Mouse (Mus musculus) neural tube, embryonic 10.5 days (tissue): ENCODE results near the gene Samd4b.

Experiments
- DNase-seq: peaks from one replicate; pipeline ENCODE4 v3.0.0-alpha.2; 2017; ENCODE audit warnings: low spot score; ENCODE audit errors: extremely low spot score

The Samd4b gene

DNA sequence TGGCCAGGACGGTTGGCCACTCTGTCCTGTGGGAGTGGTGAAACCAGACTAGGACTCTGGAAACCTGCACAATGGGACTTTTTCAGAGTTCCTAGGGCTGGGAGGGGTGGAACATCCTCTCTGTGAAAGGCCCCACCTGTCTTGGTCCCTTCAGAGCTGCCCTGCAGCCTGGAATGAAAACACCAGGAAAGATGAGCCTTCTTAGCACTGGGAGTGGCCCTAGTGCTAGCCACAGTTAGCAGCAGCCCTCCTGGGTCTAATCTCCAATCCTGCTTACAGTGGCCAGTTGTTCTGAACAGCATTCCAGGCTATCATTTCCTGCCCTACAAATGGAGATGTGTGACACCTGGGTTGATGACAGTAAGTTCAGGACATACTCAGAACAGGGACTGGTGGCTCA is 6.1 kb downstream of the Samd4b start:
- DNase-seq, result no peak

DNA sequence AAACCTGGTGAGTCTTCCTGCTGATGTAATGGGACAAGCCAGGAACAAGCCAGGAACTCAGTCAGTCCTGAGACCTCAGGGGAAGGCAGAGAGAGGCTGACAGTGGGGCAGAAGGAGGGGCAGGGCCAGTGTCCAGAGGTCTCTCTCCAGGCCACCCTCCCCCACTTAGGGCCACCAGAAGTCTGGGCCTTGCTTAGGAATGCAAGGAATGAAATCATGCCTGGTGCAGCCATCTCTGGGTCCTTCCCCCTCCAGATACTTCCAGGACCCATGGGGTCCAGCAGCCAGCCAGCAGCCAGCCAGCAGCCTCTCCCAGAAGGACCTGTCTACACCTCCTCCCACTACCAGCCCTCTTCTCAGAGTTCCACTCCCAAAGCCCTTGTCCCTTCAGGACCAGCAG is 10.3 kb downstream of the Samd4b start:
- DNase-seq, result no peak

DNA sequence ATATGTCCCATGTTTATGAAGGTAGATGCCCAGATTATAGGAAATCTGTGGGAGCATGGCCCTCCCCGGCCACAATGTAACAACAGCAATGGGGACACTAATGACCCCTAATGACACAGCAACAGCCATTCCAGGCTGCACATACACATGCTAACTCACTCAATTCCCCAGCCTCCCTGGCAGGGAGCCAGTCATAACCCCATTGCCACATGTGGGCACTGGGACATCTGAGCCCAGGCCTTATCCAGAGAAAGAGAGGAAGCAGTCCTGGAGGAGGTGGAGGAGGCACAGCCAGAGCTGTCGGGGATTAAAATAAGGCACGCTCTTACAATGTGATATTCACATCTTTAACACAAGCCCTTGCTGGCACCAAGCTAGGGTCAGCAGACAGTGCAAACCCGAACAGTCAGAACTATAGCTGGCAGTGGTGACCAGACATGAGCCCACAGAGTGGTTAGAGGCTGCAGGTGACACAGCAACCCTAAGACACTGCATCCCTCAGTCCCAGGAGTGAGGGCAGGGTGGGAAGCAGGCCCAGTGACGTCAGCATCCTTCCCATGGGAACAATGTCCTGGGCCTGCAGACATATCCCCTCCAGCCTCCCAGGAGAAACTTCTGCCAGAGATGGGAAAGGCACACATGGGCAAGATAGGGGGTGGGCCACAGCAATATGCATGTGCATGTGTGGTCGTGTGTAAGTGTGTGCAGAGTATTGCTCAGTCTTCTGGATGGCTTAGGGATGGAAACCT is 11.1 kb downstream of the Samd4b start:
- DNase-seq, result no peak

DNA sequence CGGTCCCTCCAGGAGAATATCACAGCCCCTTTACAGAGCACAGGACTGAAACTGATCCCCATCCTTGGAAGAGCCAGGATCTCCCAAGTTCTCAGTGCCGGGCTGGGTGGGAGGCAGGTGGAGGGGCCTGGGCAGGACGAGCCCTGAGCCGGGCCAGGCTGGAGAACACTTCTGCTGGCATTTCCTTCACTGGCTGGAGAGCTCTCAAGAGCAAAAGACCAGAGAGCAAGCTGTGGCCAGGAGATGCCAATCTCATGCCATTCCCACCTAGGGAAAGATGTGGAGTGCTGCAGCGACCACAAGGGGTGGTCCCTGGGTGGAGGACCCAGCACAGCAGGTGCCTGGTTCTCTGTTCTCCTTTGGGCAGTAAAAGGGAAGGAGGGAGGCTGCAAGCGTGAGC is 12.9 kb downstream of the Samd4b start:
- DNase-seq, result no peak

DNA sequence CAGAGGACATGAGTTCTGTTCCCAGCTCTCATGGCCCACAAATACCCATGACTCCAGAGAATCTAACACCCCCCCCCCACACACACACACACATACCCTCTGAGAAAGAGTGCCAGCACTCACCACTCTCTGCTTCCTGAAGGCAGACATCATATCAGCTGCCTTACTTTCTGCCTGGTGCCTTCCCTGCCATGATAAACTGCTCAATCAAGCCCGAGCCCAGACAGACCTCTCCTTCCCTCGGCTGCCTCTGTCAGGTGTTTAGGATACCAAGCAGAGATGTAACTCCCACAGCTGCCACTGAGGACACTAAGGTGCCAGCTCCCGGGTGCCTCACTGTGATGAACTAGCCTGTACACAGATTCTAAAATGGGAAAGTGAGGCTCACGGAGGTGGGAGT is 13.5 kb downstream of the Samd4b start:
- no peak for DNase-seq

DNA sequence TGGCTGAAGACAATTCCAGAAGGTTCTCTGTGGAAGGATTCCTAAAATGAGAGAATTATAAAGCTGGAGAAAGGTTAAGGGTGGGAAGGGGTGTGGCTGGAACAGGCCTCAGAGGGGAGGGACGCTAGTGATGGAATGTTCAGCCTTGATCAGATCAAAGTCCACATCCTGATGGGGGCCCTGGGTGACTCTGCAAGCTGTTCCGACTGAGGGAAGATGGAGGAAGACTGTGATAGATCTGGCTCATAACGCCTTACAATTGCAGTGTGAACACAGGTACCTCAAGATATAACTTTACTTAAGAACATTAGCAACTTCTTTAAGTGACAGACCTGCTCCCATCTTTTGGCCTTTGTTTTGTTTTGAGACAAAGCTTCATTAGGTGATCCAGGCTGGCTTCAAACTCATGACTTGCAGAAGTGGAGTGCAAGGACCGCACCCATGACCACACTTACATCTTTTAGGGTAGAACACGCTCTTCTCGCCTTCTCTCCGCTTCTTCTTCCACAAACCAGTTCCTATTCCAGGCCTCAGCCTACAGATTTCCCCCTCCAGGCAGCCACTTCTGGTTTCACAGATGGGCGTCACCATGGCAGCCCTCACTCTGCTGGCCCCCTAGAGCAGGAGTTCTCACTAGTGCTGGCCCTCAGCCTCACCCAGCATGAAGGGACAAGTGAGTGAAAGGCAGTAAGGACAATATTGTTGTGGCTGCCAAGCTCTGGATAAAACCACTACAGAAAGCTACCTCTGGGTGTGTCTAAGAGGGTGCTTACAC is 14.2 kb downstream of the Samd4b start:
- DNase-seq, result no peak

DNA sequence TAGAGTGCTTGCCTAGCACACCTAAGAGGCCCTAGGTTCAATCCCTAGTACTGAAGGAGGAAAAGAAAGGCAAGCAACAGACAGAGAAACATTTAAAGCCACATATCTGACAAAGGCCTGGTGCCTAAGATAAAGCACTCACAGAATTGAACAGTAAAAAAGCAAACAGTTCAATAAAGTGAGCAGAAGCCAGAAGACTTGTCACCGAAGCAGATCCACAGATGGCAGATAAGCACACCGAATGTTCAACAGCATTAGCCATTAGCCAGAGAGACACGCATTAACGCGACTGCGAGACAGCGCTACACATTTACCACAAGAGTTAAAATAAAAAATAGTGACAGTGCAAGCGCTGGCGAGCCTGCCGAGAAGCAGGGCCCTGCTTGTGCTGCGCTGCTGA is 15.1 kb downstream of the Samd4b start:
- no peak for DNase-seq

DNA sequence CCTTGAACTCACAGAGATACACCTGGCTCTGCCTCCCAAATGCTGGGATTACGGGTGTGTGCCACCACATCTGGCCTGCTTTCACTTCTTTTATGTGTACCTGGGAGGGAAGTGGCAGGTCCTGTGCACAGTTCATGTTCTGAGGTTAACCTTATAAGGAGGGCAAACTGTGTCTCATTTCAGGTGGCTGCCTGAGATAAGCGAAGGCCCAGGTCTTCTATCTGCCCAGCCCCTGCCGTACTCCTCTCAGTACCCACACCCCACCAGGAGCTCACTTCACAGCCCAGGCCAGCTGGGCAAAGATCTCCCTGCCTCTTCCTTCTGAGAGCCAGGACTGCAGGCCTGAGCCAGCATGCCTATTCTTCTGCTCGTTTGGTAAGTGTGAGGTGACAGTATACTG is 16.2 kb downstream of the Samd4b start:
- DNase-seq, result no peak

DNA sequence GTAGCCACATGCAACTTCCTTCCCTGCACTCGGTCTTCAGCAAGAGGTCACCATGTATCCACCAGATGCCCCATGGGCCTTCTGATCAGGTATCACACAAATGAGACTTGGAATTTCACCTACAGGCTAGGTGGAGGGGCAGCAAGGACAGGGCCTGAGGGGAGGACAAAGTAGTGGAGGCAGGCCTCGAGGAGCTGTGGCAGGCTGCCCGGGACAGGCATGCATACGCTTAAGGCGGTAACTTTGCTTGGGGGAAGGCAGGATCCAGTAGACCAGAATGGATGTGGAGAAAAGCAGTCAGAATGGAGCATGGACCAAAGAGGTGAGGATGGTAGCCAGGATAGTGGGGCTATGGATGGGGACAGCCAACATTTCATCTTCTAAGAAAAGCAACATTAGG is 18.1 kb downstream of the Samd4b start:
- no peak for DNase-seq

DNA sequence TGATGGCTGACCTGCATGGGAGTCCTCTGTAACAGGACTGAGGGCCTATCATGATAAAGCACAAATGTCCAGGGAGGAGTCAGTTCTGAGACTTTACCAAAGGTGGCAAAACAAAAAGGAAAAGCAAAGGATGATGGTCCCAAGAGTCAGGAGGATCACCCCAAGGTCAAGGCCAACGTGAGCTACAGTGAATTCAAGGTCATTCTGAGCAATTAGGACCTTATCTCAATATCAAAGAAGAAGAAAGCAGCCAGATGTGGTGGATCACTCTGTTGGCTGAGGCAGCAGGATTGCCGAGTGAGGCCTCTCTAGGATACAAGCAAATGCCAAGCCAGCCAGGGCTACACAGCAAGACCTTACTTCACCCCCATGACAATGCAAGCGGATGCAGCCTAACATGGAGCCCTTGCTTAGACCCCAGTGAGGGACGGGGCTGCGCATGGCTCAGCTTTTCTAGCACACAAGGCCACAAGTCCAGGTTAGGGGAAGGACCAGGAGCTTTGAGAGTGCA is 19.3 kb downstream of the Samd4b start:
- no peak for DNase-seq

DNA sequence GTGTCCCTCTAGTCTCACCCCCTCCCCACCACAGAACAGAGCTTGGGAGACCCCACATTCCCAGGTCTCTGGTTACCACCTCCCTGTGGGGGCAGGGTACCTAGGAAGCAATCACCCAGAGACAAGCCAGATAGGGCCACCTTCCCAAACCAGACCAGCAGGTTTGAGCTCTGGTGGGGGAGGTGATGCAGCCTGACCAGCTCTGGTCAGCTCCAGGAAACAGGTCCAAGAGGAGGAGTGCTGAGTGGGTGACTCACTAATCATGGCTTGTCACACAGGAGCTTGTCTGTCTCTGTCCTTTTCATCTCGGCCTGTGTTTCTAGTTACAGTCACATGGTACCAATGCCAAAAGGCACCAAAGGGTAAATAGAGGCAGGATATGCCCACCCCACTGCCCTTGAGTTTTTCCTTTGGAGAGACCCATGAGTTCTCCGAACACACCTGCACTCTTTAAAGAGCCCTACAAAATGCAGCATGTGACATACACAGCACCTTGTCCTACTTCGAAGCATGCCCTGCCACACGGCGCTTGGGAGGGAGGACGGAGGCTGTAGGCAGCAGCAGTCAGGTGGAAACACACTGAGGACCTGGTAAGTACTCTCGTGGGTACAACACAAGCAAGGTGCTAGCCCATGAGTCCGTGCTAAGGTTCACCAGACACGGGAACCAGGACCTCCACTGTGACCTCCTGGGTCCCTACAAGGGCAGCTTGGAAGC is 20.0 kb downstream of the Samd4b start:
- DNase-seq, result no peak

DNA sequence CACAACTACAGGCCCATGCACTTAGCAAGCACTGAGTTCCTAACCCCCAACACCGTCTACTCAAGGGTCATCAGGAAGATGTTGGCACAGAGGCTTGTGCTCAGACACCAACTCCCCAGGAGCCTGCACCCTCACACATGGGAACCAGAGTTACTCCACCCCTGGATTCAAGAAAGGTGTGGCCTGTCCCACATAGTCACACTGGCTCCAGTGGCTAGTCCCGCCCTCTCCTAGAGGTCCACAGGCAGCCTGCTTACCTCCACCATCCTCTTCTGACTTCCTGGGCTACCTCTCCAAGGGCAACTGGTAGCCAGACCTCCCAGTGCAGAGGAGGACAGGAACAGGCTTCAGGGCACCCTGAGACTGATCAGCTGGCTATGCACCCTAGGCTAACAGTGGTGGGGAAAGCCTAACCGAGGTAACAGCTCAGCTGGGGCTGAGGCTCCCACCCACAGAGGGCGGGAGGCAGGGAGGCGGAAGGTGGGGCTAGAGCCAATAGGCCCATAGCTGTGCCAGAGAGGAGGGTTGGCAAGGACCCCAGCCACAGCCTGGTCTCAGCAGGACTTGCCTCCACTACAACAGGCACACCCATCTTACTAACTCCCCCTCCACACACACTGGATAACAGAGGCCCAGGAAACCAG is 21.6 kb downstream of the Samd4b start:
- DNase-seq, result no peak

DNA sequence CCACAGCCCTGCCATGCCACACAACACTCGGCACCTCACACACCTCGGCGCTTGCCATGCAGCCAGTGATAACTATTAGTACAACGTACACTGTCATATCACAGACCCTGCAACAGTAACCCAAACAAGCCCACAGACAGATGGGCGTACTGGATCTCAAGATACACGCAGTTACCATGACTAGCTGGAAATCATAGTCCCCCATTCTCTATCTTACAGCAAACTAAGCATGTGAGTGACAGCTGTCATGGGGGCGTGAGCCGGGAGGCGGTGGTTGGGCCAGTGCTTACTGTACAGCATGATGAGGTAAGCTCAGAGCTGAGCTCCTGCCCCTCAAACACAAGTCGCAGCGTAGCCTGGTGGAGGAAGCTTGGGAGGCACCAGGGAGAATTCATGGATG is 22.3 kb downstream of the Samd4b start:
- DNase-seq, result no peak

DNA sequence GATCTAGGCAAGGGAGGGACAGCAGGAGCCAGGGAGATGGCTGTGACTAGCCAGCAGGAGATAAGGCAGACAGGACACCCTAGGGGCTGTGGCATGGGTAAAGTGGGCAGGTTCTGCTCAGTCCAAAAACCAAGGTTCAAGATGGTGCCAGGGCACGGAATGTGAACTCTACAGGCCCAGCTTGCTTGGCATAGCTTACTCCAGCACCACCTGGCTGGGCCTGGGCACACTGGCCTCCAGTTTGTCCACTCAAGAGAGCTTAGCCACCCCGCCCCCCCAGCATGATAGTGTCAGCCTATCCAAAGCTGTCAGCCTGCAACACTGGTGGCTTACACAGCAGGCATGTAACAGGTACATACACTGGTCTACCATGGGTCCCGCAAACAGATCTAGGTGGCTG is 24.7 kb downstream of the Samd4b start:
- DNase-seq, result no peak

DNA sequence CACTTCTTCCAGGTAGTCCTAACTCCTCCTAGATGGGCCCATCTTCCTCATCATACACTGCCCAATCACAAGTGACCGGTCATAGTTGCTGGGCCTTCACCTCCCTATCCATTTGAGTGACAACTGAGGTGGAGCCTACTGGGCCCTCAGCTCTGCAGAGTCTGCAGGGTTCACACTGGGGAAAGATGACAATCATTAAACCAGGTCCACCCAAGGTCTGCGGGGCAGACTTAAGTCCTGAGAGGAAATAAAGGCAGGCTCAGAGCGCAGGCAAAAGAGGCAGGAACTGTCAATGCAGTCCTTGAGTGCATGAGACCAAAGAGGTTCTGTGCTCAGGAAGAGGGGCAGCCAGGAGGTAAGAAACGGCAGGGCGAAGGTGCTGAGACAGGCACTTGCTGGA is 25.3 kb downstream of the Samd4b start:
- no peak for DNase-seq

DNA sequence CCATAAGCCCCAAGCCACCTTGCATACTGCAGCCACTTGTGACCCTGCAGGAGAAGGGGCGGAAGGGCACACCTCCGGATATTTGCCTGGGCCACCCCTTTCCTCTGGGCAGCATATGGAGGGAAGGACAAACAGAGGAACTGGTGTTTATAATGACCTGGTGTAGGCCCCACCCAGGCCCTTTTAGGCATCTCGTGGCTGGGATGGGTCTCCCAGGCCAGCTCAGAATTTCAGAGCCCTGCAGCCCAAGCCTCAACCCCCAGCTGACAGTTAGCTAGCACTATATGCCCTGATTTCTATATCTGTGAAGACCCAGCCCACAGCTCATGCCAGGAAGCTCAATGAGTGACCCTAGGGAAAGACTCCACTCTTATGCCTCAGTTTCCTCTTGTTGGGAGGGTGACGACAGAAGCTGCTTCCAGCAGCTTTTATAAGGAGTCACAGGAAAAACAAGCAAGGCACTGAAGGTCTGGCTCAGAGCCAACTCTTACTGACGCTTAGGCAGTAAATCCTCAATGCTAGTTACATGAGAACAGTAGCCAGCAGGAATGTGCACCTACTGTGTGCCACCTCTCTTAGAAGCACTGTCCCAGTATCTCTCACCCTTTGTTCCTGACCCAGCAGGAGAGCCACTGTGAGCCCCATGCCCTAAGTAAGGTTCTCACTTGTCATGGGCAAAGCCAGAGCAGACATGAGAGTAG is 26.8 kb downstream of the Samd4b start:
- DNase-seq, result no peak

DNA sequence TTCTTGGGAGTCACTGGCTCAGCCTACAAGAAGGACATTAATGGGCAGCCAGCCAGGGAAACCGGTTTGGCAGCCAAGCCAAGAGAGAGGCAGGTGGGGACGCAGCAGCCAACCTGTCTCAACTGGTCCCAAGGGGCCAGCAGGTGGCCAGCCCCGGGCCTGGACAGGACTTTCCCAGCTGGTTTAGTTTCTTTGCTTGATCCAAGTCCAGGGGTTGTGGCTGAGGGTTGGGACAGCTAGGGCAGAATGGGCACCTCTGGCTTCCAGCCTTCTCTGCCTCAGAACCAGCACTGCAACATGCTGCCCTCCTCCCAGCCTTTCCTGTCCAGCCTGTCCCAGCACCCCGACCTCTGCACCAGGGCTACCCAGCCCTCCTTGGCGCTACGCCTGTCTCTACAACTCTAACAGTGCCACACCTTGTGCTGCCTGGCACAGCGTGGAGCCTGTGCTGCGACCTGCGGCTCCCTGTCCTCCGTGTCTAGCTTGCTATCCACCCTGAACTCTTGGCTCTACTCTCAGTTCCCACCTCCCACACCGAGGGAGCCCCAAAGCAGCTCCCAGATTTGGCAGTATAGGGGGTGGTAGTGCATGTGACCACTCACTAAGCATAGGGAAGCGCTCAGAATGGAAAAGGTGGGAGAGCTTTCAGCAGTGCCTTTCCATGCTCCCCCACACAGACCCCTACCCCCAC is 27.5 kb downstream of the Samd4b start:
- DNase-seq, result no peak

DNA sequence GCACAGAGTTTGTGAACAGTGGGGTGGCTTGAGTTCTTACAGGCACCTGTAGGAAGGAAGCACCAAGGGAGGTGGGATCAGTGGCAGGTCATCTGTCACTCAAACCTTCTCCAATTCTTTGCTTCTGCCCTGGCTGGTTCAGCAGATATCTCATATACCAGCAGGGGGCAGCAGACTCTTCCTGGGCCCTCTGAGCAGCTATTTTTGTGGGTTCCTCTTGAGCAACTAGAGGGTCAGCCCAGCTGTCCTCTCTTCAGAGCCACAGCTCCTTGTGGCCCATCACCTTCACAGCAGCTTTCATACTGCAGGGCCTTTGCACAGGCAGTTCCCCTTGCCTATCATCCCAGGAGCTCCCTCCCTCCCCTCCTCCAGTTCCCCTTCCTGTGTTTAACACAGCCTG is 29.7 kb downstream of the Samd4b start:
- DNase-seq, result peak; percentile 63

DNA sequence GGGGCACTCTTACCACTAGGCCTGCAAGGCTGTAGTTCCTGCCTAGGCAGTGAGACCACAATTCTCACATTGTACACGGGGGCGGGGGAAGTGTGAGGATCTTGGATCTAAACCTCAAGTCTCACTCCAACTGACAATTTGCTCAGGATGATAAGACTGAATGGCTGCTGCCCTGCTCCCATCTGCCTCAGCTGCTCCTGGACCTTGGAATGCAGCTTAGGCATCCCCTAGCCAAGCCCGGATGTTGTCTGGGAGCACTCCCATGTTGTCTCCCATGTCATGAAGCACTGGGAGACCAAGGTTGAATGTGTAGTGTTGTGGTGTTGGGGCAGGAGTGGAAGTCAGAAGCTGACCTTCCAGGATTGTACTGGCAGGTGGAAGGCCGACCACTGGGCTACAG is 30.4 kb downstream of the Samd4b start:
- no peak for DNase-seq

DNA sequence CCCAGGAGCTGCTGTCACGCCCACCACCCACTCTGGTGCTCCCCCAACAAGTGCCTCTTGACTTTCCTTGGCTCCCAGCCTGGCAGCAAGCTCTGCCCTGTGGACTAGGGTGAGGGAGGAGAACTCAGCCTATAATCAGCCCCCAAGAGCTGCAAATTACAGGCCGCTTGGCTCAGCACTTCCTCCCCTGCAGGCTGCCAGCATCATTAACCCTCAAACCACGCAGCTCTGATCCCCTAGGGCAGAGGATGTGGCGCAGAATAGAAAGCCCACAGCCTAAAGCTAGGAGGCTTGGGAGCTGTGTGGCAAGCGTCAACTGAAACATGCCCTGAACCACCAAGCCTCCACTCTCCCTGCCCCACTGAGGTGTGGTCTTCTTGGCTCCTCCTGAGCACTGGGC is 32.5 kb downstream of the Samd4b start:
- DNase-seq, result no peak

DNA sequence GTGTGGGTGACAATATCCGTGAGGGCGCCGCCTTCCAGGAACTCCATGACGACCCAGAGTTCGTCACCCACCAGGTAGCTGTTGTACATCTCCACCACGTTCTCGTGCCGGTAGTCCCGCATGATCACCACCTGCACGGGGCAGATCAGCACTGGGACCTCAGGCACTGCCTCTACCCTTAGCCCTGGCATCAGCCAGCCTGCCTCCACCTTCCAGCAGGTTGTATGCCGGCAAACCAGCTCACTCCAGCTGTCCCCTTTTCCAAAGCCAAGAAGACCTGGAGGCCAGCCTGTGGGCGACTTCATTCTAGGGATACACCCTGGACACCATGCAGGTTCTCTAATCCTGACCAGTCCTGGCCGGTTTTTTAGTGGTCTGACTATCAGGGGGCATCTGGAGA is 35.0 kb downstream of the Samd4b start:
- no peak for DNase-seq
